Mouse (Mus musculus): ENCODE measurements around the gene Prex1. TPM values are rescaled to one million over a fixed set of nuclear protein-coding genes. Genes with fewer than 3 reads are reported as not detected.

Gene Prex1
- polyA plus RNA-seq, 1 experiment from 2014 or later: 10.4 TPM

DNA sequence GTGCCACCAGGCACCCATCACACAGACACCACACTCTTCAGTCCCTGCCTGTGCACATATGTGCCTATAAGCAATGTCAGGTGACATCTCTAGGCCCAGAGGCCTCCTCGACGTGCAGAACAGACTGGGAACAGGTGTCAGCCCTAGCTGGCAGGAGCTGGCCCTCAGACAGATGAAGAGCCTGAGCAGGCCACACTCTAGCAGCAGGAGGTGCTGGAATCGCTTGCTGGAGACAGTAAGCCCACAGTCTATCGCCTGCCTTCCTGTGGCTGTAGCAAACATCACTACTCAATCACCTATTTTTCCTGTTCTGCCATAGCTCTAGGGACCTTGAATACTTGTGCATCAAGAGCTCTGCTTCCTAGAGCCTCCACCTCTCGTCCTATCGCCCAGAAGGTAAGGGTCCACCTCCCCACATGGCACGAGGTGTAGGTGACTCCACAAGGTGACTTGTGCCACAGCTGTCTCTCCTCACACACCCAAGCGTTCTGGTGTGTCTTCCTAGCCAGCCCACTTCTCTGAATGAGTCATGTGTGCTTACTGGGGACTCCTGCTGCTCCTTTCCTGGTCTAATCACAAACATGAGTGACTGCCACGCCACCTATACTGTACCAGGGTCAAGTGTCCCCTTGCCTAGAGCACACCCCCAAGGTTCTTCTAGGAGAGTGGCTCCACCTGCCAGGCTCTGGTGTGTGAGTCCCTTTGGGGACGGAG, 62.2 kb downstream of the Prex1 start:
- 58% methylated on average over 10 of the region's 10 CpGs for WGBS
- ATAC-seq (ENCODE audit: insufficient number of reproducible peaks, insufficient read depth, low FRiP score, low read depth): no peak
- Histone ChIP-seq H3K4me2 (replicated peaks; ENCODE audit: low read depth, low read length) (no peak overlapping the region), H3K36me3 (ENCODE audit: control insufficient read depth, insufficient read depth, low read length) (no peaks in the 10 kb centered on the region), H3K4me1 (ENCODE audit: control insufficient read depth, insufficient read depth, low read length) (0 out of 2 replicates have a peak, but pooled peaks cover 4% of the 10 kb centered on the region), H3K9me3 (ENCODE audit: control insufficient read depth, low read depth, low read length) (no peaks in the 10 kb centered on the region), H3K27me3 (ENCODE audit: control insufficient read depth, insufficient read depth, low read length) (no peaks in the 10 kb centered on the region), H3K9ac (replicated peaks; ENCODE audit: low read depth, low read length) (no peak overlapping the region), H3K27ac (ENCODE audit: low read length) (no peak overlapping the region; the same call in 1 of the 2 replicates), H3K4me3 (ENCODE audit: low read depth, low read length) (no peak overlapping the region)

DNA sequence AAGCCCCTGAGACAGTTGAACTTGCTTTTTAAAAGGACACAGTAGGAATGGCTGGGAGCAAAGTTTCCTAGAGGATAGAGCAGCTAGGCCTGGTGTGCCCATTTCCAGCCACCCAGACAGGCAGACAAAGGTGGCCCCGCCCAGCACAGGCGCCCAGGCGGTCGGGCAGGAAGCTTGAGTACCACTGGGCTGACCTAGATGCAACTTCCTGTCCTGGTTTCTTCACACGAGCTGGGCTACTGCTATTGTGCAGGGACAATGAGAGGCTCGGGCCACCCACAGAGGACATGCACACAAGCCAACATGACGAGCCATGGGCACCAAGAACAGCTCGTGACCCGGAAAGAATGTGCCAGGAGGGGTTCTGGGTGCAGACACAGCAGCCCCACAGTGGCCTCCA, 63.2 kb downstream of the Prex1 start:
- Histone ChIP-seq H3K36me3 (ENCODE audit: control insufficient read depth, insufficient read depth, low read length) (no peaks in the 10 kb centered on the region), H3K27me3 (ENCODE audit: control insufficient read depth, insufficient read depth, low read length) (no peaks in the 10 kb centered on the region), H3K4me2 (replicated peaks; ENCODE audit: low read depth, low read length) (no peak overlapping the region), H3K9me3 (ENCODE audit: control insufficient read depth, low read depth, low read length) (no peaks in the 10 kb centered on the region), H3K27ac (ENCODE audit: low read length) (no peak overlapping the region), H3K4me3 (ENCODE audit: low read depth, low read length) (no peak overlapping the region), H3K4me1 (ENCODE audit: control insufficient read depth, insufficient read depth, low read length) (0 out of 2 replicates have a peak, but pooled peaks cover 4% of the 10 kb centered on the region), H3K9ac (replicated peaks; ENCODE audit: low read depth, low read length) (no peak overlapping the region)
- WGBS: 72% methylated on average over 9 of the region's 9 CpGs
- no peak for ATAC-seq (ENCODE audit: insufficient number of reproducible peaks, insufficient read depth, low FRiP score, low read depth)

DNA sequence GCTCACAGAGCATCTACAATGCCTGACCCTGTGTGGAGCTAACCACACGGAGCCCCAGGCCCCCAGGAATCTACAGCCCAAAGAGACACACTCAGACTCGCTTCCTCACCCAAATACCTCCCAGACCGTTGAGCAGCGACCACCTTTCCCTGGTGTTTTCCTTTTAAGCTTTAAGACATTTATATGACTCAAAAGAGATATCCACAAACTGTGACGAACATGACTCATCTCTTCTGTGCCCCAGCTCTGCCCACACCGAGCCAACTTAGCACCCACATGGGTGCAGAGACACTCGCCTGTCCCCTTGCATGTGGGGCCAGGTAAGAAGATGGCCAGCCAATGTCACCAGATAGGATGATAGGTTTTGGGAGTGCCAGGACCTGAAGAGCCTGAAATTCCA, 66.4 kb downstream of the Prex1 start:
- Histone ChIP-seq H3K4me2 (replicated peaks; ENCODE audit: low read depth, low read length) (no peak overlapping the region), H3K27ac (ENCODE audit: low read length) (no peak overlapping the region), H3K9me3 (ENCODE audit: control insufficient read depth, low read depth, low read length) (no peaks in the 10 kb centered on the region), H3K36me3 (ENCODE audit: control insufficient read depth, insufficient read depth, low read length) (no peaks in the 10 kb centered on the region), H3K27me3 (ENCODE audit: control insufficient read depth, insufficient read depth, low read length) (no peaks in the 10 kb centered on the region), H3K4me1 (ENCODE audit: control insufficient read depth, insufficient read depth, low read length) (no peaks in the 10 kb centered on the region), H3K4me3 (ENCODE audit: low read depth, low read length) (no peak overlapping the region), H3K9ac (replicated peaks; ENCODE audit: low read depth, low read length) (no peak overlapping the region)
- no peak for ATAC-seq (ENCODE audit: insufficient number of reproducible peaks, insufficient read depth, low FRiP score, low read depth)
- WGBS: 79% methylated on average over 7 of the region's 7 CpGs

DNA sequence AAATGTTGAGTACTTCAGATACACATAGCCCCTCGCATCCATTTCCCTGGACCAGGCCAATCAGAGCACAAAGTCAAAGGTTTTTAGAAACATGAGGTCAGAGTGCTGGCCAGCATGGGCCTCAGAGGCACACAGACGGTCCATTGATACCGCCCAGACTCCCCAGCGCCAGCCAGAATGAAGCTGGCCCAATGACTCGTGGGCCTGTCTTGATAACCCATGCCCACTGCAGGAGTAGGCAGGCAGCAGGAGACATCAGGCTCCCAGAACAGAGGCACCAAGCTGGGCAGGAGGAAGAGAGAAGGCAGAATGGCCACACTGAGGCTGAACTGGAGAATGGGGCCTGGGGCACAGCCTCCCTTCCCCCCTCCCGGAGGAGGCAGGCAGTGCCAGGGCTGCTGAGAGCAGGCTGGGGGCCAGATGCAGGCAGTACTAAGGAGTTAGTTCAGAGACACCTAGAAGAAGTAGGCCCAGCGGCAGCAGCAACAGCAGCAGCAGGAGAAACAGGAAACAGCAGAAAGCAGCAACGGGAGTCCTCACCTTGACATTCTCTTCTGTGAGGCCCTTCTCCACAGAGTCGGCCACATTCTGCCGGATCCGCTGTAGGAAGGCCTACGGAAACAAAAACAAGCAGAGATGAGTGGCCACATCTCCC, 67.1 kb downstream of the Prex1 start:
- WGBS: 68% methylated on average over 12 of the region's 12 CpGs
- Histone ChIP-seq H3K4me1 (ENCODE audit: control insufficient read depth, insufficient read depth, low read length) (no peaks in the 10 kb centered on the region), H3K4me2 (replicated peaks; ENCODE audit: low read depth, low read length) (no peak overlapping the region), H3K9ac (replicated peaks; ENCODE audit: low read depth, low read length) (no peak overlapping the region), H3K27ac (ENCODE audit: low read length) (no peak overlapping the region), H3K36me3 (ENCODE audit: control insufficient read depth, insufficient read depth, low read length) (no peaks in the 10 kb centered on the region), H3K4me3 (ENCODE audit: low read depth, low read length) (no peak overlapping the region), H3K27me3 (ENCODE audit: control insufficient read depth, insufficient read depth, low read length) (no peaks in the 10 kb centered on the region), H3K9me3 (ENCODE audit: control insufficient read depth, low read depth, low read length) (no peaks in the 10 kb centered on the region)
- no peak for ATAC-seq (ENCODE audit: insufficient number of reproducible peaks, insufficient read depth, low FRiP score, low read depth)

DNA sequence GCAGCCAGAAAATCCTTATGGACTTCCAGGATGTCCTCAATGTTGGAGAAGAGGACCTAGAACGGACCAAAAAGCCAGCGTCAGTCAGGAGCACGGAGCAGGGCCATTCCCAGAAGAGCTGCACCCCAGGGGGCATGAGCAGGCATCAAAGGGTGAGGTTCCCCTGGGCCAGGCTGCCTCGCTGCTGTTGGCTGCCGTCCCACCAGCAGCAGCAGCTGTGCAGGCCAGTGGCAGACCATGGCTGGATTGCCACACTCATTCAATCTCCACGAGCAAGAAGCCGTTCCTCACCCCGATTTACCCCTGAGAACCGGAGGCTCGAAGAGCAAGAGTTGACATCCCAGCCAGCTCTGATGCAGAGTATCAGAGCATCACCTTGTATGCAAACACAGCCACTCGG, 68.8 kb downstream of the Prex1 start:
- Histone ChIP-seq H3K4me3 (ENCODE audit: low read depth, low read length) (no peak overlapping the region), H3K27me3 (ENCODE audit: control insufficient read depth, insufficient read depth, low read length) (no peaks in the 10 kb centered on the region), H3K4me2 (replicated peaks; ENCODE audit: low read depth, low read length) (no peak overlapping the region), H3K9me3 (ENCODE audit: control insufficient read depth, low read depth, low read length) (no peaks in the 10 kb centered on the region), H3K4me1 (ENCODE audit: control insufficient read depth, insufficient read depth, low read length) (no peaks in the 10 kb centered on the region), H3K9ac (replicated peaks; ENCODE audit: low read depth, low read length) (no peak overlapping the region), H3K36me3 (ENCODE audit: control insufficient read depth, insufficient read depth, low read length) (no peaks in the 10 kb centered on the region), H3K27ac (ENCODE audit: low read length) (no peak overlapping the region)
- 85% methylated on average over 11 of the region's 11 CpGs for WGBS
- ATAC-seq (ENCODE audit: insufficient number of reproducible peaks, insufficient read depth, low FRiP score, low read depth): no peak

DNA sequence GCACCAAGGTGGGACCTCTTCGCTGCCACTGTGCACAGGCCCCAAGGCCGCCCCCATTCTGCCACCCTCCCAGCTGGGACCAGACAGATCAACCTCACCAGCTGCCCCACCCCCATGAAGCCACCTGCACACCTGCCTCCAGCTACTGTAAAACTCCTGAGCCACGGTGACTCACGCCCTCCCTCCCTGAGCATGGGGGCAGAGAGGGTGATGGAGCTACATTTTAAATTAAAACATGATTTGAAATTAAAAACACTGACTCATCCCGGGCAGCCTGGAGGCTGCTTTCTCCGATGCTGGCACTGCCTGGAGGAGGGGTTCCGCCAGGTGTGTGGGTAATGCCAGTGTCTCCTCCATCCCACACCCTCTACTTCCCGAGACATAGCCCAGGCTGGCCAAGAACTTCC, 71.0 kb downstream of the Prex1 start:
- H3K36me3 ChIP-seq (ENCODE audit: control insufficient read depth, insufficient read depth, low read length): no peaks in the 10 kb centered on the region
- ATAC-seq (ENCODE audit: insufficient number of reproducible peaks, insufficient read depth, low FRiP score, low read depth): no peak
- 90% methylated on average over 8 of the region's 8 CpGs for WGBS

DNA sequence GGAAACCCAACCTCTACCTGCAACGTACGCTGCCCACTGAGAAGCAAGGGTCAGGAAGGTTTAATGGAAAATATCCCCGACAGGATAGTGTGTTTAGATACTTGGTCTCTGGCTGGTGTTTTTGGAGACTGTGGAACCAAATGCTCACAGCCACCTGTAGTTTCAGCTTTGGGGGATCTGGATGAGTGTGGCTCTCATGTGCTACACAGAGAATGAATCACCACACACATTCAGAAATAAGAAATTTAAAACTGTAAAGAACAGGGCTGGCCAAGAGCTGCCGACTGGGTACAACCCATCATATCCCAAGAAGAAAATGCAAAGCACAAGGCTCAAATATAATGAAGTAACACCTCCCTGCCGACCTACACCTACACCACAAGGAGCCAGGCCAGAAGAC, 73.9 kb downstream of the Prex1 start:
- no peaks in the 10 kb centered on the region for H3K9me3 ChIP-seq (ENCODE audit: control insufficient read depth, low read depth, low read length)
- no peak overlapping the region for H3K4me3 ChIP-seq (ENCODE audit: low read depth, low read length)
- no peak overlapping the region for H3K9ac ChIP-seq (replicated peaks; ENCODE audit: low read depth, low read length)
- WGBS: 87% methylated on average over 5 of the region's 5 CpGs
- no peaks in the 10 kb centered on the region for H3K36me3 ChIP-seq (ENCODE audit: control insufficient read depth, insufficient read depth, low read length)
- H3K4me1 ChIP-seq (ENCODE audit: control insufficient read depth, insufficient read depth, low read length): no peaks in the 10 kb centered on the region
- H3K27ac ChIP-seq (ENCODE audit: low read length): peak overlapping the region; percentile 27; the same call in 1 of the 2 replicates
- H3K4me2 ChIP-seq (replicated peaks; ENCODE audit: low read depth, low read length): no peak overlapping the region
- H3K27me3 ChIP-seq (ENCODE audit: control insufficient read depth, insufficient read depth, low read length): no peaks in the 10 kb centered on the region
- no peak for ATAC-seq (ENCODE audit: insufficient number of reproducible peaks, insufficient read depth, low FRiP score, low read depth)

More for the DNA sequence above, 71.0 kb downstream of the Prex1 start:
- H3K9me3 ChIP-seq (ENCODE audit: control insufficient read depth, low read depth, low read length): no peaks in the 10 kb centered on the region
- no peak overlapping the region for H3K4me3 ChIP-seq (ENCODE audit: low read depth, low read length)
- H3K4me1 ChIP-seq (ENCODE audit: control insufficient read depth, insufficient read depth, low read length): no peaks in the 10 kb centered on the region
- no peak overlapping the region for H3K4me2 ChIP-seq (replicated peaks; ENCODE audit: low read depth, low read length)
- no peaks in the 10 kb centered on the region for H3K27me3 ChIP-seq (ENCODE audit: control insufficient read depth, insufficient read depth, low read length)
- no peak overlapping the region for H3K27ac ChIP-seq (ENCODE audit: low read length)
- H3K9ac ChIP-seq (replicated peaks; ENCODE audit: low read depth, low read length): no peak overlapping the region

DNA sequence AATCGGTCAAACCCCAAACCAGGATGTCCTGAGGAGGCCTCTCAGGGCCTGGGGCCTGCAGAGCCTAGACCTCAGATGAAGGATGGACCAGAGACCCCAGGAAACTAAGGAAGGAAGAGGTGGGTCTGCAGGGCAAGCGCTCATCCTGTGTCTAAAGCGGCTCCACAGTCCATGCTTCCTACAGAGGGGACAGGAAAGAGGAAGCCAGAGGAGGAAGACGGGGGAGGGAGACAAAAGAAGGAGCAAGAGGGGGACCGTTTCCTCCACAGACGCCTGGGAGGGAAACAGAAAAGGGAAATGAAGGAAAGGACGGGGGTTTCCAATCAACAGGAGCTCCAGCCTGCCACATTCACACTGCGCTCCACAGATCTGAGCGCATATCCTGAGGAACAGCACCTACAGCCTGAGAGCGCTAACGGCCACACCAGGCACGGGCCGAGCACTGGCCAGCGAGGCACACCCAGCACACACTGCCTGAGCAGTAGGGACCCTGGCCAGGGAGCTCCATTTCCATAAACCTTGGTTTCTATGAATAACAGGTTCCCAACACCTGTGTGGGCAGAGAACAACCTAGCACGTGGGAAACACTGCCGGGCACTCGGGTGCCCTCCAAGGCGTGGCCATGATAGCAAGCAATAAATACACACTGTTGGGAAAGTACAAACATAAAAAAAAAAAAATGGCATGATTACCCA, 74.5 kb downstream of the Prex1 start:
- ATAC-seq (ENCODE audit: insufficient number of reproducible peaks, insufficient read depth, low FRiP score, low read depth): no peak
- Histone ChIP-seq H3K4me1 (ENCODE audit: control insufficient read depth, insufficient read depth, low read length) (no peaks in the 10 kb centered on the region), H3K4me3 (ENCODE audit: low read depth, low read length) (no peak overlapping the region), H3K4me2 (replicated peaks; ENCODE audit: low read depth, low read length) (no peak overlapping the region), H3K27me3 (ENCODE audit: control insufficient read depth, insufficient read depth, low read length) (no peaks in the 10 kb centered on the region), H3K36me3 (ENCODE audit: control insufficient read depth, insufficient read depth, low read length) (no peaks in the 10 kb centered on the region), H3K9me3 (ENCODE audit: control insufficient read depth, low read depth, low read length) (no peaks in the 10 kb centered on the region), H3K27ac (ENCODE audit: low read length) (peak overlapping the region; percentile 27; the same call in 1 of the 2 replicates), H3K9ac (replicated peaks; ENCODE audit: low read depth, low read length) (no peak overlapping the region)
- WGBS: 75% methylated on average over 18 of the region's 18 CpGs
